Mouse (Mus musculus) hindbrain, embryonic 12.5 days (tissue): ENCODE data around the gene Zfp346. TPM values are rescaled to one million over a fixed set of nuclear protein-coding genes. Genes with fewer than 3 reads are reported as not detected.

Experiments used
- ATAC-seq: fragments of 200-750 bp; cut with Nextera tagmentation; 2 replicates; pipeline ENCODE4 v1.8.0; 2017; ENCODE audit warnings: moderate TSS enrichment; ENCODE audit not compliant: low FRiP score
- H3K27ac ChIP-seq: fragments of 300-500 bp; sonication (generic); 2 replicates; pipeline ENCODE4 v1.5.1; 2016; ENCODE audit warnings: mild to moderate bottlenecking
- H3K27me3 ChIP-seq: fragments of 300-500 bp; sonication (generic); 2 replicates; pipeline ENCODE4 v1.6.1; 2016; ENCODE audit warnings: mild to moderate bottlenecking
- H3K36me3 ChIP-seq: fragments of 300-500 bp; sonication (generic); 2 replicates; pipeline ENCODE4 v1.6.1; 2016; ENCODE audit warnings: mild to moderate bottlenecking
- H3K4me1 ChIP-seq: fragments of 300-500 bp; sonication (generic); 2 replicates; pipeline ENCODE4 v1.6.1; 2016
- H3K4me2 ChIP-seq: fragments of 300-500 bp; sonication (generic); replicated peaks from 2 replicates; pipeline ENCODE4 v1.6.1; 2016; ENCODE audit warnings: mild to moderate bottlenecking
- H3K4me3 ChIP-seq: fragments of 300-500 bp; sonication (generic); 2 replicates; pipeline ENCODE4 v1.5.1; 2016; ENCODE audit warnings: mild to moderate bottlenecking
- H3K9ac ChIP-seq: fragments of 300-500 bp; sonication (generic); 2 replicates; pipeline ENCODE4 v1.6.1; 2016; ENCODE audit warnings: mild to moderate bottlenecking, moderate library complexity
- H3K9me3 ChIP-seq: fragments of 300-500 bp; sonication (generic); replicated peaks from 2 replicates; pipeline ENCODE4 v1.6.1; 2016; ENCODE audit warnings: mild to moderate bottlenecking
- WGBS: fragments of 180-500 bp; shearing (Covaris S2); methylation state at CpG from one replicate; pipeline ENCODE4 v1.1.7; 2016; 5-methylcytosine and 5-hydroxymethylcytosine counted together
- polyA plus RNA-seq: library from polyadenylated mRNA; unstranded; fragments of >200 nt; fragmentation: Nextera tagmentation; extraction: Ambion mirVana; gene quantifications from 2 replicates; pipeline ENCODE4 v1.2.1, GENCODE M21; 2016

The Zfp346 gene
- polyA plus RNA-seq, 1 experiment from 2014 or later: 25.5 TPM

GRCm38 (mm10) chr13:55103351-55103750, 1.8 kb upstream of the Zfp346 start:
- no peak overlapping the region for H3K4me2 ChIP-seq
- no peak for ATAC-seq
- no peak overlapping the region for H3K27ac ChIP-seq
- no peak overlapping the region for H3K9ac ChIP-seq
- peaks cover 11% of the 10 kb centered on the region for H3K36me3 ChIP-seq
- no peak overlapping the region for H3K4me3 ChIP-seq
- no peaks in the 10 kb centered on the region for H3K27me3 ChIP-seq
- no peaks in the 10 kb centered on the region for H3K9me3 ChIP-seq
- WGBS: 63% methylated on average over 2 of the region's 2 CpGs
- H3K4me1 ChIP-seq: peaks cover 18% of the 10 kb centered on the region

- Histone ChIP-seq H3K9me3 (no peaks in the 10 kb centered on the region), H3K4me3 (peak overlapping the region; percentile 75), H3K27me3 (no peaks in the 10 kb centered on the region), H3K9ac (peak overlapping the region; percentile 83), H3K4me1 (peaks cover 12% of the 10 kb centered on the region), H3K36me3 (peaks cover 18% of the 10 kb centered on the region), H3K27ac (peak overlapping the region; percentile 84; the same call in 1 of the 2 replicates), H3K4me2 (peak overlapping the region; percentile 86)
- 24% methylated on average over 8 of the region's 8 CpGs for WGBS
- no peak for ATAC-seq
Observed at GRCm38 (mm10) chr13:55105953-55106691, 1.0 kb downstream of the Zfp346 start.

- Histone ChIP-seq H3K4me1 (peaks cover 12% of the 10 kb centered on the region), H3K27me3 (no peaks in the 10 kb centered on the region), H3K4me3 (no peak overlapping the region), H3K4me2 (no peak overlapping the region), H3K27ac (no peak overlapping the region), H3K9ac (no peak overlapping the region), H3K36me3 (peaks cover 18% of the 10 kb centered on the region), H3K9me3 (no peaks in the 10 kb centered on the region)
- WGBS: 91% methylated on average over 4 of the region's 4 CpGs
- ATAC-seq: no peak
Observed at GRCm38 (mm10) chr13:55107116-55107515, 2.0 kb downstream of the Zfp346 start.

- 79% methylated on average over 8 of the region's 8 CpGs for WGBS
- peaks cover 21% of the 10 kb centered on the region for H3K36me3 ChIP-seq
- H3K9ac ChIP-seq: no peak overlapping the region
- no peak overlapping the region for H3K4me2 ChIP-seq
- H3K4me1 ChIP-seq: peaks cover 12% of the 10 kb centered on the region
- no peak overlapping the region for H3K4me3 ChIP-seq
- H3K27ac ChIP-seq: no peak overlapping the region
- no peaks in the 10 kb centered on the region for H3K9me3 ChIP-seq
- ATAC-seq: no peak
- H3K27me3 ChIP-seq: no peaks in the 10 kb centered on the region
Observed at GRCm38 (mm10) chr13:55107694-55108093, 2.6 kb downstream of the Zfp346 start.

- H3K9ac ChIP-seq: no peak overlapping the region
- H3K9me3 ChIP-seq: no peaks in the 10 kb centered on the region
- no peaks in the 10 kb centered on the region for H3K4me1 ChIP-seq
- H3K4me3 ChIP-seq: no peak overlapping the region
- H3K27ac ChIP-seq: no peak overlapping the region
- ATAC-seq: no peak
- 87% methylated on average over 6 of the region's 6 CpGs for WGBS
- no peaks in the 10 kb centered on the region for H3K27me3 ChIP-seq
- no peak overlapping the region for H3K4me2 ChIP-seq
- H3K36me3 ChIP-seq: peaks cover 45% of the 10 kb centered on the region
Observed at GRCm38 (mm10) chr13:55114375-55114774, 9.3 kb downstream of the Zfp346 start.

- H3K36me3 ChIP-seq: peaks cover 66% of the 10 kb centered on the region
- no peak overlapping the region for H3K4me3 ChIP-seq
- H3K9ac ChIP-seq: no peak overlapping the region
- no peaks in the 10 kb centered on the region for H3K27me3 ChIP-seq
- ATAC-seq: no peak
- no peak overlapping the region for H3K27ac ChIP-seq
- no peaks in the 10 kb centered on the region for H3K9me3 ChIP-seq
- WGBS: 94% methylated on average over 6 of the region's 6 CpGs
- H3K4me1 ChIP-seq: no peaks in the 10 kb centered on the region
- no peak overlapping the region for H3K4me2 ChIP-seq
Observed at GRCm38 (mm10) chr13:55124903-55125302, 19.8 kb downstream of the Zfp346 start.

- ATAC-seq: no peak
- Histone ChIP-seq H3K4me2 (no peak within 1 kb of the TSS), H3K4me1 (no peaks in the 10 kb centered on the region), H3K27ac (no peak within 1 kb of the TSS), H3K4me3 (no peak within 1 kb of the TSS), H3K27me3 (no peaks in the 10 kb centered on the region), H3K9me3 (no peaks in the 10 kb centered on the region), H3K9ac (no peak within 1 kb of the TSS), H3K36me3 (peaks cover 49% of the 10 kb centered on the region)
- WGBS: 91% methylated on average over 2 of the region's 2 CpGs
Observed at GRCm38 (mm10) chr13:55133448-55133847, 28.3 kb downstream of the Zfp346 start, which contains the start of gene Gm17617. Gm17617 (minus strand) TSS chr13:55133548.

- no peak for ATAC-seq
- peaks cover 34% of the 10 kb centered on the region for H3K36me3 ChIP-seq
- no peaks in the 10 kb centered on the region for H3K27me3 ChIP-seq
- H3K27ac ChIP-seq: no peak overlapping the region
- 7% methylated on average over 5 of the region's 5 CpGs for WGBS
- H3K4me3 ChIP-seq: no peak overlapping the region
- no peaks in the 10 kb centered on the region for H3K4me1 ChIP-seq
- no peaks in the 10 kb centered on the region for H3K9me3 ChIP-seq
- no peak overlapping the region for H3K9ac ChIP-seq
- no peak overlapping the region for H3K4me2 ChIP-seq
Observed at GRCm38 (mm10) chr13:55135382-55135781, 30.3 kb downstream of the Zfp346 start.

- H3K36me3 ChIP-seq: no peaks in the 10 kb centered on the region
- H3K4me2 ChIP-seq: no peak overlapping the region
- no peaks in the 10 kb centered on the region for H3K4me1 ChIP-seq
- H3K4me3 ChIP-seq: no peak overlapping the region
- 70% methylated on average over 2 of the region's 2 CpGs for WGBS
- H3K9ac ChIP-seq: no peak overlapping the region
- no peak overlapping the region for H3K27ac ChIP-seq
- ATAC-seq: no peak
- no peaks in the 10 kb centered on the region for H3K27me3 ChIP-seq
- H3K9me3 ChIP-seq: no peaks in the 10 kb centered on the region
Observed at GRCm38 (mm10) chr13:55140271-55140670, 35.2 kb downstream of the Zfp346 start.

GRCm38 (mm10) chr13:55152621-55153415, 47.7 kb downstream of the Zfp346 start, which contains the start of gene Fgfr4:
Fgfr4 (plus strand) TSS chr13:55152640.
- peaks cover 44% of the 10 kb centered on the region for H3K27me3 ChIP-seq
- peak within 1 kb of the TSS; percentile 66 for H3K9ac ChIP-seq
- peak within 1 kb of the TSS; percentile 91 for H3K4me2 ChIP-seq
- 1% methylated on average over 68 of the region's 68 CpGs for WGBS
- H3K9me3 ChIP-seq: no peaks in the 10 kb centered on the region
- no peak within 1 kb of the TSS for H3K27ac ChIP-seq
- peak within 1 kb of the TSS; percentile 50 for H3K4me3 ChIP-seq
- H3K4me1 ChIP-seq: peaks cover 7% of the 10 kb centered on the region
- H3K36me3 ChIP-seq: no peaks in the 10 kb centered on the region
- 0 out of 2 replicates have a peak, but pooled peaks have one; percentile 52 for ATAC-seq

- Histone ChIP-seq H3K4me2 (no peak overlapping the region), H3K36me3 (no peaks in the 10 kb centered on the region), H3K4me1 (peaks cover 7% of the 10 kb centered on the region), H3K27me3 (peaks cover 44% of the 10 kb centered on the region), H3K27ac (no peak overlapping the region), H3K4me3 (no peak overlapping the region), H3K9ac (no peak overlapping the region), H3K9me3 (no peaks in the 10 kb centered on the region)
- WGBS: 76% methylated on average over 5 of the region's 5 CpGs
- no peak for ATAC-seq
Observed at GRCm38 (mm10) chr13:55153951-55154350, 48.8 kb downstream of the Zfp346 start.

- Histone ChIP-seq H3K27ac (no peak overlapping the region), H3K4me2 (no peak overlapping the region), H3K4me1 (no peaks in the 10 kb centered on the region), H3K4me3 (no peak overlapping the region), H3K9me3 (no peaks in the 10 kb centered on the region), H3K27me3 (no peaks in the 10 kb centered on the region), H3K9ac (no peak overlapping the region), H3K36me3 (no peaks in the 10 kb centered on the region)
- no peak for ATAC-seq
- WGBS: 64% methylated on average over 7 of the region's 7 CpGs
Observed at GRCm38 (mm10) chr13:55162365-55162764, 57.3 kb downstream of the Zfp346 start.
